25 mouse cellular contexts compared by ENCODE assay signal in genomic region chr19:42666906-42667305, GRCm38 (mm10). TPM values are rescaled to one million over a fixed set of nuclear protein-coding genes. Genes with fewer than 3 reads are reported as not detected.
"Had no signal": no experiment of that assay in that cellular context is flagged by ENCODE, and none has a peak within 500 bp of the region (broad histone marks: within the 10 kb centered on the region; RNA-seq: fewer than 3 reads in every experiment).

No protein-coding gene starts in this region.

- H3K27ac ChIP-seq: hindbrain, embryonic 13.5 days; hindbrain, embryonic 15.5 days; hindbrain, postnatal 0 days; kidney, embryonic 15.5 days; kidney, postnatal 0 days; limb, embryonic 13.5 days; limb, embryonic 15.5 days; liver, embryonic 12.5 days; liver, embryonic 14.5 days had no signal

- DNase-seq: gastrocnemius, postnatal 14 days; gastrocnemius, postnatal 36 days; heart, adult 18-20 months; heart, postnatal 10 days; heart, postnatal 36 days; kidney, adult 11 months; kidney, adult 2 months; kidney, adult 9 months; kidney, postnatal 14 days; kidney, postnatal 36 days; layer of hippocampus, adult 9-11 months; layer of hippocampus, postnatal 36 days; left cerebral cortex, postnatal 4 days had no signal

- ATAC-seq: hindbrain, postnatal 0 days; intestine, embryonic 16.5 days; liver, embryonic 12.5 days had no signal

- H3K4me2 ChIP-seq: heart, embryonic 11.5 days; hindbrain, embryonic 13.5 days; hindbrain, embryonic 15.5 days; kidney, embryonic 15.5 days; limb, embryonic 13.5 days; limb, embryonic 15.5 days; liver, embryonic 12.5 days had no signal

- H3K4me3 ChIP-seq: hindbrain, embryonic 13.5 days; hindbrain, embryonic 15.5 days; kidney, embryonic 15.5 days; limb, embryonic 13.5 days; limb, embryonic 15.5 days; liver, embryonic 12.5 days had no signal

- H3K9me3 ChIP-seq: hindbrain, embryonic 13.5 days; hindbrain, embryonic 15.5 days; kidney, embryonic 15.5 days; limb, embryonic 13.5 days; limb, embryonic 15.5 days; liver, embryonic 12.5 days had no signal

- H3K36me3 ChIP-seq: hindbrain, embryonic 13.5 days; hindbrain, embryonic 15.5 days; kidney, embryonic 15.5 days; limb, embryonic 13.5 days; limb, embryonic 15.5 days; liver, embryonic 12.5 days had no signal

- H3K9ac ChIP-seq: hindbrain, embryonic 13.5 days; hindbrain, embryonic 15.5 days; kidney, embryonic 15.5 days; limb, embryonic 13.5 days; limb, embryonic 15.5 days; liver, embryonic 12.5 days; liver, embryonic 14.5 days had no signal

- H3K27me3 ChIP-seq: kidney, embryonic 15.5 days had no signal

- H3K4me1 ChIP-seq: hindbrain, embryonic 15.5 days had no signal

RNA-seq across cellular contexts. Expression of gene Loxl4, which starts 54.3 kb away (rescaled TPM):
- total RNA-seq: hematopoietic stem cell, adult 5-6 weeks had no signal
- polyA plus RNA-seq: hindbrain, embryonic 15.5 days; hindbrain, postnatal 0 days had no signal
